Mouse (Mus musculus) adrenal gland, adult (tissue): ENCODE measurements around the gene Ncoa1.
"Not testable (repeated sequence)": the region's sequence is repeated elsewhere in the genome, so short reads cannot be mapped to it uniquely, and the experiment has no call there.

Source experiments
- DNase-seq, 2 experiments: peaks; one replicate each; pipeline ENCODE4 v3.0.0; 2022 to 2023; ENCODE audit warnings: low spot score in 1 of 2; ENCODE audit not compliant: inconsistent age in 2 of 2

The Ncoa1 gene

DNA sequence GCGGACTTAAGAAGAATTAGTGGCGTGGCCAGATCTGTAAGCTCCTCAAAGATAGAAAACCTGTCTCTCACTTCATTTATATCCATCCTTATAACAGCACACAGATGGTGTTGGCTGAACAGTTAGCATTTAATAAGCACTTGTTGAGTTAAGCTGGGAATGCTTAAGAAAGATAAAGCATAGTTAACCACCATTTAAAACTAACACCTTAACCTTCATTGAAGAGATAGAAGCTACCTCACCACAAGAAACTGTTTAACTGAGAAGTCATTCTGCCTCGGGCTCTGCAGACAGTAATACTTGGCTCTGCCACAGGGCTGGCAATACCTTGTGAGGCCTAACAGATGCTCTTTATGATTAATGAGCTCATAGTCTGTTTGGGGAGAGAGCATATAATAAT is 134.9 kb downstream of the Ncoa1 start:
- no peak for DNase-seq

GRCm38 (mm10) chr12:4340325-4340924 is 136.6 kb downstream of the Ncoa1 start:
- DNase-seq, result no peak

DNA sequence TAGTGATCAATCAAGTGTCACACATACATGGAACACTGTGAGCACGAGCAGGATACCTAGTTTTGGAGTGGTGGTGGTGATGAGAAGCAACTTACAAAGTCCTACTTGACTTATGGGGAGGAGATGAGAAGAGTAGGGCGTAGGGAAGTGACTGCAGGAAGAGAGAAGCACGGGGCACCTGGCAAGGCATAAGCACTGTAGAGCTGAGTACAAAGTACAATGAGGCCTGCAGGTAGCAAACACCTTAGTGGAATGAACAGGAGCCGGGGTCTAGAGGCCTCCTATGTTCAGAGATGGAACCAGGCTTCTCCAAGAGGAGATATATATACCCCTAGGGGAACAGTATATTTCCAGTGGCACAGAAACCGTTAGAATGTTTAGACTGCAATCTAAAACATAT is 153.4 kb downstream of the Ncoa1 start:
- no peak for DNase-seq

GRCm38 (mm10) chr12:4322227-4322626 is 154.8 kb downstream of the Ncoa1 start:
- no peak for DNase-seq

DNA sequence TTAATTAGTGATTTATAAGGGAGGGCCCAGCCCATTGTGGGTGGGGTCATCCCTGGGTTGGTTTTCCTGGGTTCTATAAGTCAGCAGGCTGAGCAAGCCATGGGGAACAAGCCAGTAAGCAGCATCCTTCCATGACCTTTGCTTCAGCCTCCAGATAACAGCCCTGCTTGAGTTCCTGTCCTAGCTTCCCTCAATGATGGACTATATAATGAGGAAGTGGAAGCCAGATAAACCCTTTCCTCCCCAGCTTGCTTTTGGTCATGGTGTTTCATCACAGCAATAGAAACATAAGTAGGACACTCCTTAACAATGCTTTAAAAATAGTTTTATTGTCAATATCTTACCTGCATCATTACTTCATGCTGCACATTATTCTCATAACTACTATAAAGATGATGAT is 163.2 kb downstream of the Ncoa1 start:
- DNase-seq, result no peak

- no peak for DNase-seq
Measured at GRCm38 (mm10) chr12:4306712-4307313, 170.2 kb downstream of the Ncoa1 start.

DNA sequence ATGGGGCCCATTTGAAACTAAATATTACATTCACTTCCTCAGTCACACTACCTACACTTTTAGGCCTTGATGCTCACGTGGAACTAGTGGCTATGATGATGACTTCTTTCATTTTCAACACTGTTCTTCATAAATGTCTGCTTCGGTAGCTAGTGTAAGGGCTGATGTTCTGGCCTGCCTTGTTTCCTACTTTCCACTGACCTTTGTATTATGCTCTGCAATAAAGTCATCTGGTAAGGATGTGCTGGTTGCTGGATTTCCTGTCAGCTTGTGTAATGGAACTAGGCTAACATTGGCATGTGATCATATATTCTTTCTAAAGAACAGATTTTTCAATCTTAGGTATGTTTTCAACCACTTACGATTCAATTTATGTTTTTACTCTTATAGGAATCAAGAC is 177.7 kb downstream of the Ncoa1 start:
- no peak for DNase-seq

GRCm38 (mm10) chr12:4298626-4299025 is 178.4 kb downstream of the Ncoa1 start:
- DNase-seq, result no peak

DNA sequence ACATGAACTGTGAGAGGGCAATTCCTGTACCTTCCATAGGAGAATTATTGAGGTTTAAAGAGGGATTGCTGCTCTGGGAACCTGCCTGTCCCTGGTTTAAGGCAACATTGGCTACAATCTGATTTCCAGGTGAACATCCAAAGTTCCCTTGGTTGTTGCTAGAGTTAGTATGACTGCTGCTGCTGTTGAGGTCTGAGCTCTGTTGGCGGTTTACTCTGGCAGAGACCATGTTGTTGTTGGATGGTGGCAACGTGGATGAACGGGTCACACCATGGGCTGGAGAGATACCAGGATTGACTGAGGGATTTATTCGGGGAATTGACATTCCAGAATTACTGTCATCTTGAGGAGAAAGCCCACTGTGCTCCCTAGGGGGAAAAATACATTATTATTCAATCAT is 181.1 kb downstream of the Ncoa1 start:
- no peak for DNase-seq

- DNase-seq, result no peak
Measured at GRCm38 (mm10) chr12:4295281-4295680, 181.7 kb downstream of the Ncoa1 start.

- DNase-seq, result no peak
Measured at GRCm38 (mm10) chr12:4293813-4294212, 183.2 kb downstream of the Ncoa1 start.

DNA sequence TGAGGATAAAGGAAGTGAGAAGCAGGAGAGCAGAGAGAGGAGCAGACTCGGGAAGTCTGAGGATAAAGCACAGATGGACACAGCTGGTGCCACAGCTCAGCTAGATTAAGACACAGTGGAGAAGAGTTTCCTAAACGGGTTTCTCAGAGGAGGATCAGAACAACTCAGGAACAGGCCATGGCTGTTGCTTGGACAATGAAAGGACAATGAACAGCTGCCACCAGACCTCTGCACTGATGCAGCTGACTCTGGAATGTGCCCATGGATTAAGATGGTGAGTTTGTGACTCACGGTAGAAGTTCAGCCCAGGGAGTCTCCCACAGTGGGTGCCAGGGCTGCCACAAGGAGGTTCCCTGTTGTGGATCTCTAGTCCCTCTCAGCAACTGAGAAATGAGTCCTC is 191.8 kb downstream of the Ncoa1 start:
- DNase-seq, result no peak

DNA sequence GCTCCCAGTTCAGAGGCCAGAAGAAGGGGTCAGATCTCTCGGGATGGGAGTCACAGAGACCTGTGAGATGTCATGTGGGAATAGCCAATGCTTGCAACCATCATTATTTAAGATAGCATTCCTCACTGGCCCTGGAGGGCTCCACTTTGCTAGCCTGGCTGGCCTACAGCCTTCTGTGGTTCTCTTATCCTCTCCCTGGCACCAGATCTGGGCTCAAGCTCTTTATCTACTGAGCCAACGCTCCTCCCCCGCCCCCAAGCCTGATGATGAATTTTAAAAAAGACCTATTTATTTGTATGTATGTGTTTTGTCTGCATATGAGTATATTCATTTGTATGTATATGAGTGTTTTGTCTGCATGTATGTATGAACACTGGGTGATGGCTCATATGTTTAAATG is 197.1 kb downstream of the Ncoa1 start:
- DNase-seq, result no peak

DNA sequence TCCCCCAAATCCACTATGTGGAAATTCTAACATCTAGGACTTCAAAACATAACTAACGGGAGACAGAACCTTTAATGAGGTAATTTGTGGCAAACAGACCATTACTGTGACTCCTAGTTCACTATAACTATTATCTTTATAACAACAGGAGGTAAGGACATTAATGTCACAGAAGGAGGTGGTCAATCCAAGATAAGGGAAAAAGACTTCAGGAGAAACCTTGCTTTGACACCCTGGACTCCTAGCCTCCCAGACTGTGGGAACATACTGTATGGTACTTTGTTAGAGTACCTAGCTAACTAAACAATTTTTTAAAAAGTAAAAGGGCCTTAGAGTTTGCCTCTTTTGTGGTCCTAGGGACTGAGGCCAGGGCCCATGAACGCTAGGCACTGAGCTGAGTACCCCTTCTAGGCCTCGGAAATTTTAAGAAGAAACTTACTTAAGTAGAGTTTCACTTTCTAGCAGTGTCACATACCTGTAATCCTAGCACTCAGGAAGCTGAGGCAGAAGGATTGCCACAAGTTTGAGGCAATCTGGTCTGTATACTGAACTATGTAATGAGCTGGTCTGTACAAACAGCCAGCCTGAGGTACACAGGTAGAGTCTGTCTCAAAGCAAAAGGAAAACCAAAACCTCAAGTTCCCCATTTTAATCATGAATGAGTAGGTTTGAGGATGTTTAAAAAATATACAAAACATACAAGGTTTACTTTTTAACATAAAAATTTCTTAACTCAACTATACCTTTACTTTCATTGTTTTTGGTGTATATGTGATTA is 197.8 kb downstream of the Ncoa1 start:
- DNase-seq, result no peak

- no peak for DNase-seq
Measured at GRCm38 (mm10) chr12:4271078-4271477, 205.9 kb downstream of the Ncoa1 start.

DNA sequence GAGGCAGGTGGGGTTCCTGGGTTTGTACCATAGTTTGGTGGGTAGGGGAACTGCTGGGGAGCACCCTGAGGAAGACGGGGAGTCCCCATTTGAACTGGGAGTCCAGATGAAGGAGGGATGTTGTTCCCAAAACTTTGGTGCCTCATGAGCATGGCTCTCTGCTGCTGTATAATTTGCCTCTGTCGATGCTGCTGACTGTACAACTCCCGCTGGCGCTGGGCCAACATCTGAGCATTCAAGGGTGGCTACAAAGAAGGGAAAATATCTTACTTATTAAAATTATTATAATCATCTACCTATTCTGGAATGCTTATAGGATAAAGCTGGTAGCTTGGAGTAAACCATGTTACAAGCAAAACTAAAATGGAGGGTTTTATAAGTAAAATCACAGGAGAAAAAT is 209.2 kb downstream of the Ncoa1 start:
- DNase-seq, result no peak

- no peak for DNase-seq
Measured at GRCm38 (mm10) chr12:4252742-4253655, 224.0 kb downstream of the Ncoa1 start.

DNA sequence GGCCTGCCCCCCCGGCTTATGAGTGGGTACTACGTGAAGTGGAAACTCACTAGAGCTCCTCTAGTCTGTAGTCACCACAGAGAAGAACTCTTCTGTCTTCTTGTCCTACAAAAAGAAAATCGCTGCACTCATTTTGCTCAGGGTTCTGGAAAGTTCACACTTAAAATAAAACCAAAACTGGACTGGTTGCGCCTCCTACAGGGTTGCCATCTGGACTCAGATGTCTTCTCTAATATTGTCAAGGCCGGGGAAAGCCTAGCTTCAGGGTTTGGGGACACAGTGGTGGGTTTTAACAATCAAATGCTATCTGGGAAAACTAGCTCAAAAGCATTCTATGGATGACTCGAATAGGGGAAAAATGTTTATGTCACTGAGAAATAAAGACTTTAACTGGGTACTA is 227.2 kb downstream of the Ncoa1 start:
- DNase-seq, result no peak

DNA sequence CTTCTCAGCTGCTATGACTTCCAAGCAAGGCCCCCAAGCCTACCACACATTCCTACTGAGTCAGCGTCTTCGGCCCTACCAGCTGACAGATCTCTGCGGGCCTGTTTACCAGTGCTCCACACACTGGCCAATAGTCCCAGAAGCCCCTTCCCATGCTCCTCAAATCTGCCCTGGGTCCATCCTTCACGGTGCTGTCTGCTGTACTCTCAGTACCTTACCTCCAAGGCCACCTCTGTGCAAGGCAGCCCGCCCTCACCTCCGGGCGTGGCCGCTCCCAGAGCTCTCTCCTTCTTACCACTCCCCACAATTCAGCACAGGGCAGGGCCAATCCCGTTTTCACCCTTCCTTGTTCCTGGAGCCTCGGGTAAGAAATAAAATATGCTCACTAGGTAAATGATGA is 231.2 kb downstream of the Ncoa1 start:
- DNase-seq, result no peak

- no peak for DNase-seq
Measured at GRCm38 (mm10) chr12:4243805-4244204, 233.2 kb downstream of the Ncoa1 start.

GRCm38 (mm10) chr12:4240281-4240680 is 236.7 kb downstream of the Ncoa1 start:
- DNase-seq, result not testable (repeated sequence)
